Mouse (Mus musculus) hindbrain, embryonic 14.5 days (tissue): ENCODE results near the gene Pex14. TPM values are rescaled to one million over a fixed set of nuclear protein-coding genes. Genes with fewer than 3 reads are reported as not detected.

ENCODE experiments used
- ATAC-seq: fragments of 200-750 bp; cut with Nextera tagmentation; 2 replicates; pipeline ENCODE4 v1.8.0; 2017; ENCODE audit warnings: moderate number of reproducible peaks, mild to moderate bottlenecking, moderate TSS enrichment, moderate library complexity; ENCODE audit not compliant: low FRiP score
- DNase-seq: peaks from one replicate; pipeline ENCODE4 v3.0.0-alpha.2; 2015; ENCODE audit warnings: low spot score
- H3K27ac ChIP-seq: fragments of 300-500 bp; sonication (generic); 2 replicates; pipeline ENCODE4 v1.5.1; 2014; ENCODE audit warnings: mild to moderate bottlenecking, moderate library complexity
- H3K27me3 ChIP-seq: fragments of 300-500 bp; sonication (generic); 2 replicates; pipeline ENCODE4 v1.6.1; 2014; ENCODE audit warnings: mild to moderate bottlenecking, low read length, mixed read lengths; ENCODE audit not compliant: control insufficient read depth, insufficient read depth
- H3K36me3 ChIP-seq: fragments of 300-500 bp; sonication (generic); replicated peaks from 2 replicates; pipeline ENCODE4 v1.6.1; 2014; ENCODE audit not compliant: control insufficient read depth, insufficient read depth
- H3K4me1 ChIP-seq: fragments of 300-500 bp; sonication (generic); replicated peaks from 2 replicates; pipeline ENCODE4 v1.6.1; 2014; ENCODE audit warnings: antibody characterized with exemption, low read length, mixed read lengths; ENCODE audit not compliant: control insufficient read depth, insufficient read depth
- H3K4me2 ChIP-seq: fragments of 300-500 bp; sonication (generic); replicated peaks from 2 replicates; pipeline ENCODE4 v1.6.1; 2014; ENCODE audit warnings: mild to moderate bottlenecking, moderate library complexity
- H3K4me3 ChIP-seq: fragments of 300-500 bp; sonication (generic); replicated peaks from 2 replicates; pipeline ENCODE4 v1.5.1; 2014; ENCODE audit warnings: mild to moderate bottlenecking, low read length
- H3K9ac ChIP-seq: fragments of 300-500 bp; sonication (generic); 2 replicates; pipeline ENCODE4 v1.6.1; 2014
- H3K9me3 ChIP-seq: fragments of 300-500 bp; sonication (generic); 2 replicates; pipeline ENCODE4 v1.6.1; 2016; ENCODE audit warnings: low read length; ENCODE audit not compliant: control insufficient read depth
- WGBS: fragments of 180-500 bp; shearing (Covaris S2); extraction: QIAGEN DNeasy Blood & Tissue Kit; methylation state at CpG from one replicate; pipeline ENCODE4 v1.1.7; 2014; 5-methylcytosine and 5-hydroxymethylcytosine counted together
- polyA plus RNA-seq: library from polyadenylated mRNA; unstranded; fragments of >200 nt; fragmentation: Nextera tagmentation; extraction: Ambion mirVana; gene quantifications from 2 replicates; pipeline ENCODE4 v1.2.1, GENCODE M21; 2014

Gene Pex14
- polyA plus RNA-seq, 1 experiment from 2014 or later, result 47.0 TPM

DNA sequence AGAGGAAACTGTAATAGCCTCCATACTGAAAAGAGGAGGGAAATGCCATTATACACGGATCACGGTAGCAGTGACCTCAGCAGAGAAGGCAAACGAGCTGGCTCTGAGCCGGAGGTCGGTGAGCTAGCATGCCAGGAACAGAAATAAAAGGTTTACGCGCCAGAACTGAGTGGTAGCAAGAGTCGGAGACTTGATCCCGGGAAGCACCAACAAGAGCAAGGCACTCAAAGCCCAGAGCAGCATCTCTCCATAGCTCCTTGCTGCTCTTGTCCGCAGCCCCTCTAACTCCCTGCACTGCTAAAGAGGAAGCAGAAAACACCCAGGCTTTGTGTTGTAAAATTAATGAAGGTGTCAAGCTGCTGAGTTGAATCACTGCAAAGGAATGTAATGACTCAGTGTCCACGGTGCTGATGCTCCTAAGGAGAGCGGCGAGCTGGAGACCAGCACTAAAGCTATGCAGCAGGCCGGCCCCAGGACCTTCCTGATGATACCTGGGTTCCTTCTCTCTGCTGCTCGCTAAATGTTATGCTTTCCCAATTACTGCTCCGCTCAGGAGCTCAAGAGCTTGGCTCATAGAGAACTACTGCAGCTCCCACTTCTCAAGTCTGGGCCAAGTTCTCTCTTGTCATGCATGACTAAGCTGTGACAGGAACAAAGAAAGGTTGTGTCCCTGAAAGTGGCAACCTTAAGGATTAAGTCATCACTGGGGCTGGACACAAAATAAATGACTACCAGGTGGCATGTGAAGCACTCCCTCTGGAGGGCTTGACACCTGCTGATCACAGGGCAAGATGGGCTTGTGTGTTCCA lies 50.1 kb downstream of the Pex14 start:
- DNase-seq, result no peak
- ATAC-seq, result no peak
- no peak overlapping the region for H3K4me3 ChIP-seq
- H3K36me3 ChIP-seq, result no peaks in the 10 kb centered on the region
- no peaks in the 10 kb centered on the region for H3K9me3 ChIP-seq
- peak overlapping the region; percentile 23 for H3K4me2 ChIP-seq
- 5% methylated on average over 16 of the region's 16 CpGs for WGBS
- peaks cover 4% of the 10 kb centered on the region; the same call in 1 of the 2 replicates for H3K27me3 ChIP-seq
- peak overlapping the region; percentile 30; the same call in 1 of the 2 replicates for H3K27ac ChIP-seq
- no peak overlapping the region; the same call in 1 of the 2 replicates for H3K9ac ChIP-seq
- H3K4me1 ChIP-seq, result peaks cover 30% of the 10 kb centered on the region

DNA sequence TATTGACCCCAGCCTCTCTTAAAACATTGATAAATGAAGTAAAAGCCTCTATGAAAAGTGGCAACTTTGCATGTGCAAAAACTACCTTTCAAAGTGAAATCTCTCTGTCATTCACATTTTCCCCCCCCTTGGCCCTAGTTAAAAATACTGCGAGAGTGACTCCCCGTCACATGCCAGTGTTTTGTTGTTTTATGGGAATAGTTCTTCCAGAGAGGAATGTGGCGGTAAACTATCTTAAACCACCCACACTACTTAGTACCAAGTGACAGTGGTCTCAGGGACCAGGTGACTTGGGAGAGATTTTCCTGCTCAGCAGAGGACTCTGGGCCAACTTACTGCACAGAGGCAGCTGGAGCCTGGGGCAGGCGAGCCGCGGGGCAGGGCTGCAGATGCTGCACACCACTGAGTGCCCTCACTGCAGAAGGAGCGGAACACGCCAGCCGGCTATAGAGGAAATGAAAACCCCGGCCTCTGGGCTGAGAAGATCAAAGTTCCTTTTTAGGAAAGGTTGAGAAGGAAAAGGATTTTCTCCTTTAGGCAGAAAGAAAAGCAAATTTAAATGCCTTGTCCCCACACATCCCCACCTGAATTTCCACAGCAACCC lies 50.9 kb downstream of the Pex14 start:
- no peaks in the 10 kb centered on the region for H3K36me3 ChIP-seq
- no peak overlapping the region for H3K4me3 ChIP-seq
- peaks cover 4% of the 10 kb centered on the region; the same call in 1 of the 2 replicates for H3K27me3 ChIP-seq
- no peak for DNase-seq
- no peak for ATAC-seq
- peak overlapping the region; percentile 30; the same call in 1 of the 2 replicates for H3K27ac ChIP-seq
- peak overlapping the region; percentile 26; the same call in 1 of the 2 replicates for H3K9ac ChIP-seq
- H3K4me1 ChIP-seq, result peaks cover 30% of the 10 kb centered on the region
- H3K9me3 ChIP-seq, result no peaks in the 10 kb centered on the region
- H3K4me2 ChIP-seq, result no peak overlapping the region
- WGBS, result 26% methylated on average over 10 of the region's 10 CpGs

DNA sequence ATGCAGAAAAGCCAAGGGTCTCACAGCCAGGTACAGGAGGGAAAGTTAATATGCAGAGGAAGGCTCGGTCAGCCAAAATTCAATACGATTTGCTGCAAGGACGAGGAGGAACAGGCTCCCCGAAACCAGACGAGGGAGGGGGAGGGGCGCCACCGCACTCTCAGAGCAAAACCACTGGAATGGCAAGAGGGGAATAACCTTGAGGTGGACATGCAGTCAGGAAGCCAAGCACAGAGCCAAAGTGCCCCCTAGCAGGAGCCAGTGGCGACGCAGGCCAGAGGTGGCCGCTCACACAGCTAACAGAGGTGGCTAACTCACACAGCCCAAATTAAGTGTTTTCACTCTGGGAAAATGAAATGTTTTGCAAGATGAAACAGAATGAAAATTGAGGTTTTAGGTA lies 52.3 kb downstream of the Pex14 start:
- H3K4me1 ChIP-seq, result peaks cover 30% of the 10 kb centered on the region
- no peak overlapping the region for H3K9ac ChIP-seq
- H3K4me3 ChIP-seq, result no peak overlapping the region
- H3K27me3 ChIP-seq, result peaks cover 4% of the 10 kb centered on the region; the same call in 1 of the 2 replicates
- ATAC-seq (no peak), DNase-seq (peak; percentile 57)
- H3K9me3 ChIP-seq, result no peaks in the 10 kb centered on the region
- H3K36me3 ChIP-seq, result no peaks in the 10 kb centered on the region
- H3K4me2 ChIP-seq, result peak overlapping the region; percentile 15
- H3K27ac ChIP-seq, result no peak overlapping the region
- WGBS, result 5% methylated on average over 10 of the region's 10 CpGs

DNA sequence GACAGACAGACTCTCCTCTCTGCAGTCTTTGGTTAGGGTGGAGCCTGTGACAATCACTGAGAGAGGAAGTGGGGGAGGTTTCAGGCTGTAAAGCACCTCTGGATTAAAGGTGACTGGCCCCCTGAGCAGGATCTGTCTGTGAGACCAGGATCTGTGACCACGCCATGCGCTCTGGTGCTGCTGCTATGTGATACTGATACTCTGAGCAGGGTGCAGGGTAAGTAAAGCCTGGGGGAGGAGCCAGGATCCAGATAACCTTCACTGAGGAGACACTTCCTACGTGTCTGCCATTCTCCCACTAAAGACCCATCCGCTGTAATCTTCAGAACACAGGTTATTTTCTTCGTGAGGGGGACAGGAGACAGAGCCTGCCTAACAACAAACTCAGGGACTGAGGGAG lies 53.8 kb downstream of the Pex14 start:
- H3K4me3 ChIP-seq, result no peak overlapping the region
- peaks cover 30% of the 10 kb centered on the region for H3K4me1 ChIP-seq
- no peak overlapping the region for H3K27ac ChIP-seq
- 0 out of 2 replicates have a peak overlapping the region, but pooled peaks have one; percentile 22 for H3K9ac ChIP-seq
- H3K4me2 ChIP-seq, result no peak overlapping the region
- H3K27me3 ChIP-seq, result peaks cover under 1% of the 10 kb centered on the region; the same call in 1 of the 2 replicates
- no peak for DNase-seq
- WGBS, result 79% methylated on average over 5 of the region's 5 CpGs
- H3K36me3 ChIP-seq, result no peaks in the 10 kb centered on the region
- ATAC-seq, result no peak
- no peaks in the 10 kb centered on the region for H3K9me3 ChIP-seq

DNA sequence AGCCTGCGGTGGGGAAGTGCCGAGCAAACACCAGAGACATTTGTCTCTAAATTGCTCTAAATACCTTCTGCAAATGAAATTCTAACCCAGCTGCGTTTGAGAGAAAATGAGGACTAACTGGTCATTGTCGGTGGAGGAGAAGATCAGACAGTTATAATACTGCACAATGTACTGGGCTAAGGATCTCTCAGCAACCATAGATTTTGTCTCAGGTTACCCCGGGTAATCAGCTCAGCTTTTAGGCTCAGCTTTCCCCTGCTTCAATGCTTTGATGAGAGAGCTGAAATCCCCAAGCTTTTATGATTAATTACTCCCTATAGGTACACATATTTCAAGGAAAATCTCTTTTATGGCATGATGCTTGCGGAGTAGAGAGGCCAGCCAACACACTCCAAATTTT lies 59.4 kb downstream of the Pex14 start:
- no peak overlapping the region for H3K9ac ChIP-seq
- ATAC-seq (no peak), DNase-seq (no peak)
- H3K27me3 ChIP-seq, result no peaks in the 10 kb centered on the region
- no peaks in the 10 kb centered on the region for H3K9me3 ChIP-seq
- peak overlapping the region; percentile 52; the same call in 1 of the 2 replicates for H3K27ac ChIP-seq
- H3K4me1 ChIP-seq, result peaks cover 21% of the 10 kb centered on the region
- H3K4me2 ChIP-seq, result no peak overlapping the region
- WGBS, result 38% methylated on average over 6 of the region's 6 CpGs
- no peak overlapping the region for H3K4me3 ChIP-seq
- no peaks in the 10 kb centered on the region for H3K36me3 ChIP-seq

DNA sequence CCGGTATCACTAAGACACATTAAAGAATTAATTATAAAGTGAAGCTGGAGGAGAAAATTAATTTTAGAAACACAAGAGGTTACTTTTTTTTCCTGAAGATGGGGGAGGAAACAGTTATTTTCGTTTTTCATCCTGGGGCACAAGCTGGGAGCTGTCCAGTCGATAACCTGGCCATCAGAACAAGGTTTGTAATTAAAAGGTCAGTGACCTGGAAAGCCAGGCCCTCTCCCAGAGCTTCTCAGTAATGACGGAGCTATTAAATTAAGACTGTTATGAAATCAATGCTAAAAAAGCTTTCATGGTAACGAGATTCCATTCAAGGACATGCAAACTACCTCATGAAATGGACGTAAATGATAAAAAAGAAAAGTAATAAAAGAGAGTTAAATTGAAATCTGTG lies 62.0 kb downstream of the Pex14 start:
- Histone ChIP-seq H3K9ac (no peak overlapping the region), H3K9me3 (no peaks in the 10 kb centered on the region), H3K4me3 (no peak overlapping the region), H3K4me1 (peaks cover 21% of the 10 kb centered on the region), H3K27ac (no peak overlapping the region), H3K4me2 (no peak overlapping the region), H3K27me3 (no peaks in the 10 kb centered on the region), H3K36me3 (no peaks in the 10 kb centered on the region)
- DNase-seq, result no peak
- no peak for ATAC-seq
- 60% methylated on average over 6 of the region's 6 CpGs for WGBS

DNA sequence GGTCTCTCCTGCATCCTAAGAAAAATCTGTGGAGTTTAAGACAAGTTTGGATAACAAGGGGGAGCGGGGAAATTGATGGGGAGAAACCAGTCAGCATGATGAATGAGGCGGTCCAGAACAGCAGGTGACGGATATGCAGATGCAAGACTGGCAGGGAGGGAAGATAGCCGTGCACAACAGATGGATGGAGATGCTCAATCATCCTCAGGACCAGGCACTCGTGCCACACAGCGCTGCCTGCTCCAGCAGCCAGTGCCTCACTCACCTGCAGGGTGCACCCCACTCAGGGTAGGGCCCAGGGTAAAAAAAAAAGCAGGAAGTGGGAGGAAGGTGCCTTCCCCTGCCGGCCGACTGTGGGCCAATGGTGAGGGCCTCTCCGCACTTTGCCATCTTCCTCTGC lies 63.1 kb downstream of the Pex14 start:
- DNase-seq (no peak), ATAC-seq (no peak)
- WGBS, result 30% methylated on average over 9 of the region's 9 CpGs
- H3K9ac ChIP-seq, result no peak overlapping the region
- H3K4me1 ChIP-seq, result peaks cover 21% of the 10 kb centered on the region
- H3K27me3 ChIP-seq, result no peaks in the 10 kb centered on the region
- H3K36me3 ChIP-seq, result no peaks in the 10 kb centered on the region
- no peaks in the 10 kb centered on the region for H3K9me3 ChIP-seq
- no peak overlapping the region for H3K27ac ChIP-seq
- no peak overlapping the region for H3K4me2 ChIP-seq
- no peak overlapping the region for H3K4me3 ChIP-seq

DNA sequence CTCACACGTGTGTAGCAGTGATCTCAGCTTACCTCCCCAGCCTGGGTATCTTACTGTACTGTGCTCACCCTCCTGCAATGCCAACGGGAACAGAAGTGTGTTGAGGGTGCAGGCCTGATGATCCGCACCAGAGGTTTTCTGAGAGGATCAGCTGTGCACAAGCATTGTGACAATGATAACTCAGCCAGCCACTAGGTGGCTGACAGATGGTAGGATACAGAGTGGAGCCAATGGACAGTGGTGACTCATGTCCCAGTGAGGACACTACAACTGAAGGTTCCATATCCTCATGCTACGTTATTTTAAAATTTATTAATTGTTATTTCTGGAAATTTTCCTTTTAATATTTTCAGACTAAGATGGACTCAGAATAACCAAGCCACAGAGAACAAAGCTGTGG lies 68.2 kb downstream of the Pex14 start:
- Histone ChIP-seq H3K9me3 (no peaks in the 10 kb centered on the region), H3K4me2 (no peak overlapping the region), H3K9ac (no peak overlapping the region), H3K36me3 (no peaks in the 10 kb centered on the region), H3K27me3 (no peaks in the 10 kb centered on the region), H3K4me3 (no peak overlapping the region), H3K27ac (no peak overlapping the region), H3K4me1 (peaks cover 6% of the 10 kb centered on the region; the same call in 1 of the 2 replicates)
- WGBS, result 69% methylated on average over 4 of the region's 4 CpGs
- DNase-seq (no peak), ATAC-seq (no peak)

DNA sequence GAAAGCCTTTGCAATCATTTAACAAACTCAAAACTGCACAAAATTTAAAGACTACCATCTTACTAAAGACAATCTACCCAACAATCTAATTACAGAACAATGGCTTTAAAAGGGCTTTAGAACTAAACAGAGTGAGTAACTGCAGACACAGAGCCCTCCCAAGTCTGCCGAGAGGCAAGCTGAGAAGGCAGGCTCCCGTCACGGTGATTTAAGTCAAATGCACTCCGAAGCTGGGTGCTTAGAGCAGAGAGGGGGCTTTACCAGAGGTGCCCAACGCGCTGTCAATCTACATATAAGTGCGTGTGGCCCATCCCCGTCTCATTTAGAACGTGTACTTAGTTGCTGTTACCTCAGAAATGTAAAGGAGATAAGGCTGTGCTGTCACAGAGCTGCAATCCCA lies 72.1 kb downstream of the Pex14 start:
- no peak for DNase-seq

More for the DNA sequence above, 72.1 kb downstream of the Pex14 start:
- Histone ChIP-seq H3K27me3 (no peaks in the 10 kb centered on the region), H3K9me3 (no peaks in the 10 kb centered on the region), H3K27ac (no peak overlapping the region), H3K9ac (no peak overlapping the region), H3K4me2 (no peak overlapping the region), H3K4me3 (no peak overlapping the region), H3K4me1 (no peaks in the 10 kb centered on the region), H3K36me3 (no peaks in the 10 kb centered on the region)
- WGBS, result 36% methylated on average over 9 of the region's 9 CpGs
- ATAC-seq, result no peak; the same call in 1 of the 2 replicates
